Mouse (Mus musculus) adrenal gland, postnatal 14 days (tissue): ENCODE measurements around the gene Rapsn. TPM values are rescaled to one million over a fixed set of nuclear protein-coding genes. Genes with fewer than 3 reads are reported as not detected.
A peak's percentile ranks its signal among the peaks of the same experiment; 100 is the strongest.

ENCODE experiments used
- DNase-seq: peaks from one replicate; pipeline ENCODE4 v3.0.0; 2021; ENCODE audit warnings: mixed read lengths
- total RNA-seq: library from RNA; stranded (reverse); gene quantifications from 2 replicates; pipeline ENCODE4 v1.2.3, GENCODE M21; 2021

Rapsn gene
- total RNA-seq, 1 experiment from 2014 or later: 1.4 TPM

DNA sequence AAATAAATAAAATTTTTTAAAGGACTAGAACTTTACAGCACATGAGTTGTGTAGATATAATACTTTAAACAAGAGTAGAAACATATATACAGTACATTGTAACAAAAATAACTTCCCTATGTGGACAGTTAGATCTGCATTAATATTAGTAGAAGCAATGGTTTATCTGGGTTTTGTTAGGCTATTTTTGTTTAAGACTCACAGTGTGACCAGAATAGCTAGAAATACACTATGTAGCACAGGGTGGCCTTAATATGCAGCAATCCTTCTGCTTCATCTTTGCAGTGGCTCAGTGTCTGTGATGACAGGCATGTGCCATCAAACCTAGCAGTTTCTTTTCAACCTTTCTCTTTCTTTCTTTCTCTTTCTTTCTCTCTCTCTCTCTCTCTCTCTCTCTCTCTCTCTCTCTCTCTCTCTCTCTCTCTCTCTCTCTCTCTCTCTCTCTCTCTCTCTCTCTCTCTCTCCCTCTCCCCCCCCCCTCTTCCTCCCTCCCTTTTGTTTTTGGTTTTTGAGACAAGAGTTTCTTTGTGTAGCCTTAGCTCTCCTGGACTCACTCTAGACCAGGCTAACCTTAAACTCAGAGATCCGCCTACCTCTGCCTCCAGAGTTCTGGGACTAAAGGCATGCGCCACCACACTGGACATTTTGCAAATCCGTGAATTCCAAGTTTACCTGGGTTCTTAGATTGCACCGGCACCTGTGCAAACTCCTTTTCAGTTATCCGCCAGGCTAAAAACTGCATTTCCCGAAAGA is 17.9 kb downstream of the Rapsn start:
- no peak for DNase-seq

DNA sequence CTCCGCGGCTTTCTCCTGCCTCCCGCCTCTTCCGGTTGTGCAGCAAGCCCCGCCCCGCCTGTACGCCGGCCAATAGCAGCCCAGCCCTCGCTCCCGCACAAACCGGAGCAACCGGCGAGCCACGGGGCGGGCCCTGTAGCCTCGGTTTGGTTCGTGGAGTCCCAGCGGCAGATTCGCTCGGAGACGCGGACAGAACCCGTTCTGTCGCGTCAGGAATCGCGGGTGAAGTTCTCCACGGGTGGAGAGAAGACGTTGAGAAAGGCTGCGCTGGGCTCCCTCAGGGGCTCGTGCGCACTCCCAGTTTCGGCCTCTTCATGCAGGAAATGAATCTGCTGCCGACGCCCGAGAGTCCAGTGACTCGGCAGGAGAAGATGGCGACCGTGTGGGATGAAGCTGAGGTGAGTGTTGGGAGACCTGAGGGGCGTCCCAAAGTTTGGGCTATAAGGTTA is 18.5 kb downstream of the Rapsn start, which contains the start of gene Psmc3:
Psmc3 (plus strand) TSS at position 76 of the 449 bp plus-strand sequence.
- DNase-seq: peak; percentile 99

DNA sequence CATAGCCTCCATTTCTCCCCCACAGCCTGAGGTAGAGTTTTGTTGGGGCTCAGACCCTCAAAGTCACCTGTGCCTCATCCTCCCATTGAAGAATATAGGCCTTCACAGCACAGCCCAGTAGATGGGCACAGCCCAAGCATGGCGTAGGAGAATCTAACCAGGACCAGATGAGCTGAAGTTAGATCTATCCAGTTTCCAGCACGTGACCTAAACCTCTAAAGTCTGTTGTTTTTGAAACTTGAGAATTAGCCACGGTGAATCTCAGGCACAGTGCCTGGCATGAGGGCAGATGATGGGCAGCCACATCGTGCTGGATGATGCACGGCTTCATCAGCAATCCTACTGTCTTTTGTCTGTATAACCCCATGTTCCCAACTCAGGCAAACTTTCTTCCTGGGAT is 23.0 kb downstream of the Rapsn start:
- no peak for DNase-seq

DNA sequence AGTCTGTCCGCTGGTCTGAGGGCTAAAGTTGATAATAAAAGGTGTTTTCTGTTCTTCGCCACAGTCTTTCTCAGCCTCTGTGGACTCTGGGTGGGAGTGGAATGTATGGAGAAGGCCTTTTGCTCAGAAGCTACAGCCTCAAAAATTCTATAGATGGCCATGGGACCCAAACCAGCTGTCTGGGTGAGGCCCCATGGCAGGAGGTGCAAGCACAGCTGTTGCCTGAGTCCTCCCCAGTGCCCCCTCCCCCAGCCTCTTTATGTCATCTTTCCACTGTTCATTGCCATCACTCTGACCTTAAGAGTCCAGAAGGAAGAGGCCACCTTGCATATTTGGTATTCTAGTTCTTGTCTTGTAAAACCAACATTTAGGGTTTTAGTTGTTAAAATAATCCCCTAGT is 24.0 kb downstream of the Rapsn start:
- no peak for DNase-seq

DNA sequence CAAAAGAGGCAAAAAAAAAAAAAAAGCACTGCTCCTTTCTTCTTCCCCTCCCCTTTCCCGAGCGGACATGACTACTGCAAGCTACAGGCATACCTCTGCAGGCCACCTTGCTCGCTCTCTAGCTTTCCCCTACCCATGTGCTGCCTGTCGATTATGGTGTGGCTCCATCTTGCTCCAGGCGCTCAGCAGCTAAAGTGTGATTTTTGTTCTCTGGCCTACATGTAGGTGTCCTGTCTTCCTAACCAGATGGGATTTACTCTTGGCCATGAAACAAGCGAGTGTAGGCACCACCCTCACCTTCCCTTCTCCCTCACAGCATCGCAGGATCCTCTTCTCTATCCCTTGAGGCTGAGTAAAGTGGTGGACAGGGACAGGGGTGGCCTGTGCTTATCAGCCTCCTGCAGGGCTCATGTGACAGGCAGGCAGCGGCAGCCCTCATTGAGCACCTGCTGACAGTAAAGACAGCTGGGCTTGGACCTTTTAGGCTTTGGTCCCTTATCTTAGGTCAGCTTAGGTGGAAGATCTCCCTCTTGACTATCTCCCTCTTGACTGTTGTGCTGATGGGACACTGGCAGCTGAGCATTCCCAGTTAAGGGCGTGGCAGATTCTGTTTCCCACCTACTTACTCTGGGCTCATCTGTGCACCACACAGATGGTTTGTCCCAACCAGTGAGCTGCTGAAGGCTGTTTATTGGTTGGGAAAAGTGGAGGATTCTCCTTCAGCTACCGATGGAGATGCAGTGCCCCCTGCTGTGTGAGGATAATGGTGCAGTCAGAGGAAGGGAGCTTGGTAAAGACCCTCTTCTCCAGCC is 25.3 kb downstream of the Rapsn start:
- peak; percentile 66 for DNase-seq

DNA sequence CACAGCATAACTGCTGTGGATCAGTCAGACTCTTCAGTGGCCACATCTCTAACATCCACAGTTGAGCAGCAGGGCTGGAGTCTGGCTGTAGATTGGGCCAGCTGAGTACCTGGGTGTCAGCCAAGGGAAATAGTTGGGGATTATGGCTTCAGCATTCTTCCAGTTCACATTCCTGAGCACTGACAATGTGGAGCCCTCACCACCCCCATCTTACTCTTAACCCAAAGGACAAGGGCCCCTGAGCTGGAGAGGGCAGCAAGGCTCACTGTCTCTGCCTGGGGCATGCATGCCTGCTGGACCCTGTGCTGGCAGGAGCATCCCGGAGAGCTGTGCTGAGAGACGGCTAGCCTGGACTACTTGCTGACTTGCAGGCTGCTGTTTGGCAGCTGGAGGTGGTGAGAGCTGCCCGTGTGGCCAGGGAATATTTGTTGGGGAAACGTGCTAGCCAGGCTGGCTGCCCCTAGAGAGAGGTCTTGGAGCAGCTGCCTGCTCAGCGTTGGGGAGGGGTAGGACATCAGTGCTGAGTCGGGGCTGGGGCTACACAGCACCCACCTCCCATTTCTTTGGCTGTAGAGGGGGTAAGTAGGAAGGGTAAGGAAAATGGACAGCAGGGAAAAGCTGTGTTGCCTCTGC is 26.5 kb downstream of the Rapsn start:
- DNase-seq: no peak

DNA sequence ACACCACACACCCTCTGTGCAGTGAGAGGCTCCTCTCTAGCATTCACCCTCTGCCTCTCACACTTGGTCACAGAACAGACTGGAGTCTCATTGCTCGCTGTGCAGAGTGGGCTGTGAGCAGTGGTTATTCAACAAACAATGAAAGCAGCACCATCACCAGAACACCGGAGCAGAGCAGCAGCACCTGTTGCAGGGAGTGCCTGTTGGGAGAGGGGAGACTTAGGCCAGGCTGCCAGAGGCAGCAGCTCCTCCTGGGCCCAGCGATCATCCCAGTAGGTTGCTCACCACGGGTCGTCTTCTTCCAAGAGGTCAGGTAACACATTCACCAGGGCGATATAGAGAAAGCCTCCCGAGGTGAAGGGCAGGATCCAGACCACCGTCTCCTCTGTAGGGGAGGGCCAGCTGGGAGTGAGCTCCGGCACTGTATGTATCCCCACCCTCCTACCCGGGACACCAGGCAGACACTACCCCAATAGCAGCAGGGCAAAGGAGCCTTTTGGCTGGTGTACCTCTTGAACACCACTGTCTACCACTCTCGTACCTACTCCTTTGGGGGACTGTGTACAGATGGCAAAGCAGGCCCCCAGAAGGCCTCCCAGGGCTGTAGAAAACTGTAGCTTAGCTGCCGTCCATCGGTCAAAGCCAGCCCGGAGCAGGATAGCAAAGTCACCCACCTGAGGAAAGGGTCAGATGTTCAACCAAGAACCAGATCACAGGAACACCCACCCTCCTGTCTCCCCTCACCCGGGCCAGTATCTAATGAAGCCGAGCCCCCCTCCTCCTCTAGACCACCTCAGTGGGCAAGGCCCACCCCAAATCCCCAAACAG is 27.6 kb downstream of the Rapsn start:
- DNase-seq: no peak

DNA sequence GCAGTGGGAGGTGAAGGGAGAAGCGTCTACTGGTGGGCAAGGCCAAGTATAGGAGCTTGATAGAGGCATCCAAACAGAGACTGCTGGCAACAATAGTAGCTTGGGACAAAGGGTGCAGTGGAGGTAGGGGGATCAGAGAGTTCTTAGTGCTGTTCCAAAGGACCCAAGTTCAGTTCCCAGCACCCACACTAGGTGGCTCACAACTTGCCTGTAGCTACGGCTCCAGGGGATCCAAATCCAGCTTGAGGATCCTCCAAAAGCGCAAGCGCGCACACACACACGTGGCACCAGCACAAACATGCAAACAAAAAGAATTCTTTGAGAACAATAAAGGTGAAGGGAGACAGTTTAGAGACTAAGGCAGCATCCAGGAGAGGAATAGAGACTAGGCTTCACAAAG is 28.8 kb downstream of the Rapsn start:
- DNase-seq: no peak

DNA sequence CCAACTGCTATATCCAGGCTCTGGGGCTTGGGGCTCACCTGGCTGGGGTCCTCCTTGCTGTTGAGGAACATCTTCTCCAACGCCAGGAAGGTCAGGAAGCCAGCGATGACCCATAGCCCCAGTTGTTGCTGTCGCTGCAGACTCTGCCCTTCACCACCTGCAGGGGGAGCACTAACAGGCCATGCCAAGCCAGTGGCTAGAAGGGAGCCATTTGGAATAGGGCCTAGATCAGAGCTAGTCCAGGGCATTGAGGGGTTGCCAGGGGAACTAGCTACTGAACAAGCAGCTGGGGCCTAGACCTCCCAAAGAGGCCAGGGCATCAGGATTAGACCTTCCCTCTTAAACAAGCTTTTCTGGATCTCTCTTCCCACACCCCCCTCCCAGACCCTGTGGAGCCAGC is 30.1 kb downstream of the Rapsn start:
- DNase-seq: peak; percentile 81

DNA sequence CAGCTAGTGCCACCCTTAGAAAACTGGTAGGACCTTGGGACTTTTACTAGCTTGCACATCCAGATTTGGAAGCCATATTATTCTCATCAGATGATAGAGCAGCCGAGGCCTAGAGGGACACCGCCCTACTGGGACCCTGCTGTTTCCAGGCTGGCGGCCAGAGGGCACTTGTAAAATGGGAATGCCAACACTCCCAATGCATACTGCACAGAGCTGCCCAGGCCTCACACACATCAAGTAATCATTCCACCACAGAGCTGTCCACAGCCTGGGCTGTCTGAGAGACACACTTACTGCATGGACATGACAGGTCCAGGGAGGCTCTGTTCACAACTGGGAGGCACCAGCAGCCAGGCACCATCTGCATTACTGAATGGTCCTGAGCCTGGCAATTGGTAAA is 31.0 kb downstream of the Rapsn start:
- no peak for DNase-seq

DNA sequence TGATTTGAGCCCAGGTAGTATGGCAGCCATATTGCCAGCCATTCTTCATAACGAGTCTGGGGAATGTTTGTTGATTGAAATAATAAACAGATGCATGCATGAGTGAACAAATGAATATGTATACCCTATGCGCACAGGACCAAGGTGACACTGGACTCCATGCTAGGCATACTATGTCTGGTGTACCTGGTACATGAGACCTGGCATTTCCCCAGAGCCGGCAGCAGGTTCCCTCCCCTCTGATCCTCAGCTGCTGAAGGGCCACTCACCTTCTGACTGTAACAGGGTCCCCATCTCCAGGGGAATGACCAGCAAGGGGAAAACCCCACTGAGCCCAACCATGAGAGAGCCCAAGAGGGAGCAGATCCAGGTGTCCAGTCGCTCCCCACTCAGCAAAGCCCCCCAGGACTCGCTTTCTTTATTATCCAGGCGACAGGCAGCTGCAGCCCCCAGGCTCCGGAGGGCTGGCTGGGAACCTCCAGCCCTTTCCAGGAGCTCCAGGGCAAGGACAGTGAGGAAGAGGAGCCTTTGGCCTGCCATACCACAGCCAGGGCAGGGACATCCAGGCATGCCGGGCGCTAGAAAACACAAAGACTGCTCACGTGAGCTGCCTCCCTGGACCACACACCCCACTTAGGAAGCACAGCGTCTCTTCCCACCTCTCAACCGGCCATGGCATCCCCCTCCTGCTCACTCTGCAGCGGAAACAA is 32.9 kb downstream of the Rapsn start:
- DNase-seq: no peak

DNA sequence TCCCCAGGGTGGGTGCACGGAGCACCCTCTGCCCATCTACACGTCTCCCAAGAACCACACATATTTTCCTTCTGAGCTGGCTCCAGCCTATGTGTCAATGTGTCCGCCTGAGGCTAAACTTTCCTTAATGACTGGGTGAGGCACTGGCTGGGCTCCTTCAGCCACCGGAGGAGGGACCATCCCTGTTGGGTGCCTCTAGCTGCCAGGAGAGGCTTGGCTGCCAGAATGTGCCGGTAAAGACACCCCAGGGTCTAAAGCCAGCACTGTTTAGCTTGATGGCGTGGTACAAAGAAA is 33.4 kb downstream of the Rapsn start:
- no peak for DNase-seq

DNA sequence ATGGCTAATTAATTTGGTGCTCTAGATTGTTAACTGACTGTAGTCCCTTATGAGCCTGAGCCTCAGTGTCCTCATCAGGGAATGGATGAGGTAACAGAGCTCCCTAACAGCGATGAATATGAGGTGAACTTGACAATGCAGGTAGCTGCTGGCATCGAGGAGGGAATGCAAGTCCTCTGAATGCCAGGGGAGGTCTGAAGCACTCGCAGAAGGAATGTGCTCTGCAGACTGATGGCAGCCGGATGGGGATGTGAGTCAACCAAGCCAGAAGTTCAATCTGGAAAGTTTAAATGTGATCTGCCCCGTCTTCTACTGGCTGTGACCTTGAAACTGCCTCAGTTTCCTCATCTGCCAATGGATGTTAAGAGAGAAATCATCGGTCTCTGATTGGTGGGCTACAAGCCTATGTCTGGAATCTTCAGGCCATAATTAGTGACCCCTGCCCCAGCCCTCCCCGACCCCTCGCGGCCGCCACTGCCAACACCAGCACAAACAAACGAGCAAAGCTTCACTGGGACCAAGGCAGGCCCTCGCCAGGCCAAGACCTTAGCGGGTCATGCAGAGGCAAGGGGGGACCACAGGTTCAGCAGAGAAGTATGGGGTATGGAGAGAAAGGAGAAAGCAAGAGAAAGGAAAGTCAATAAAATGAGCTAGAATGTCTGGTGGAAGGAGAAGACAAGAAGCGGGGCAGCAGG is 34.0 kb downstream of the Rapsn start:
- peak; percentile 51 for DNase-seq

DNA sequence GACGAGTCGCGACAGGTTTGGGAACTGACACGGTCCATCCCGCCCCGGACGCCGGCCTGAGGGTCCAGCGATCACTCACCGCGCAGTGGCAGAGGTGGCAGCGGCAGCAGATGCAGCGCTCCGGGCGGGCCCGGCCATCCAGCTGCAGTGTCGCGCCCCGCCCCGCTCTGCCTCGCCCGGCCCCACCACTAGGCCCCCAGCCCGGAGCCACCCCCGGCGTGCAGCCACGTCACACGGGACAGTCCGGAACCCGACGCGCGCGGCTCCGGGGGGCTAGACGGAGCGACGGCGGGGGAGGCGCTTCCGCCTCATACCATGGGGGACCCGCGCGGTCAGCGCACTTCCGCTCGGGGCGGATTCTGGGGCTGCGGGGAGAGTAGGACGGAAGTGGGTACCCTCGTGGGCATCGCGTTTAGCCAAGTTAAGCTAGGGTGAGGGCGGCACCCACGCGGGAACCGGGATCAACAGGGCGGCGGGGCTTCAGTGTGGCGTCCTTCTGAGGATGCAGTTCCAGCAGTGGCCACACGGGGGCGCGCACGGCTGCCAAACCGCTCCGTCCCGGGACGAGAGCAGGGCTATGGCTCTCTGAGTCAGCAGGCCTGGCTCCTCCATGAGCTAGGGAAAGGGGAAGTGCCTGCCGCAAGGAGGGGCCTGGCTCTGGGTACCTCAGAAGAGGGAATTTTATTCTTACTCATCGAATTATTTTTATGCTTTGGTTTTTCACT is 34.8 kb downstream of the Rapsn start, which contains the start of gene Slc39a13:
Slc39a13 (minus strand) TSS at position 342 of the 725 bp plus-strand sequence.
- DNase-seq: peak; percentile 98

DNA sequence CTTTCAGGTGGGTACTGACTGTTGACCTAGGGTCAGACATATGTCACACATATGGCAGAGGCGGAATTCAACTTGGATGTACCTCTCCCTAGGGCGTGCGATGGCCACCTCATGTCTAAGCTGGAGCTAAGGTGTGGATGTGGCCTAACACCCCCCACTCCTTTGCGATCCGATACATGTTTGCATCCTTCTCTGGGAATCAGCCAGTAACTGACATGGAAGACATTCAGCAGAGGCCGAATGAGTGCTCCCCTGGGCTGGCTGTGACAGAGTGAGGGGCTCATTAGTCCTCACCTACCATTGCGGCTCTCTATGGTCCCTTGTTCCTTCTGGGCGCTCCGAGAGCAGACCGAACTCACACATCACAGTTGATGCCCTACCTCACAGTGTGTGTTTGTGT is 35.6 kb downstream of the Rapsn start:
- no peak for DNase-seq

DNA sequence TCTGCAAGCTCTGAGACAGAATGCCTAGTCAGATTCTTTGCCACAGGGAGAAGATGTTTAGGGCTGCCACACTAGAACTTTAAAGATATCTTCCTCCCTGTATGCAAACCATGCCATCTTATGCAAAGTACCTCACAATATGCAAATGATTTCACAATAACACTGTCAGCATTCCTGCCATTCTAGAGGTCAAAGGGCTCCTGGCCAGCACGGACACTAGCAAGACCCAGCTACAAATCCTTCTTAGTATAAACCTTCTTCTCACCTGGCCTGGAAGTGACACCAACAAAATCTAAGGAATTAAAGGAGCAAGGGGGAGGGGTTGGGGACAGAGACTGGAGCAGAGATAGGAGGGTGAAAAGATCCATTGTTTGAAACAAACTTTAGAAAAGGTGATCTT is 36.7 kb downstream of the Rapsn start:
- DNase-seq: no peak

DNA sequence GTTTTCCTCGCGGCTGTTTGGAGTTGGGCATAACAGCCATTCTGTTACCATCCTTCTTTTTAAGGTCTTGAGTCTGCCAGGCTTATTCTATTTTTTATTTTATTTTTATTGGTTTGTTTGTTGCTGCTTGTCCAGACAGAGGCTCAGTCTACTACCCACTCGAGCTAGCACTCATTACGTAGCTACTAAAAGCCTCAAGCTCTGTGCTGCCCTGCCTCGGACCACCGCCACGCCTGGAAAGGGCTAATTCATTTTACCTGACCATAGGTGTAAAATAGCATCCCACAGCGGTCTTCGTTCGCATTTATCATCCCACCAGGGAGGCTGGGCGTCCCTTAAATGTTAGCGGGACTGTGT is 42.5 kb downstream of the Rapsn start:
- DNase-seq: no peak

DNA sequence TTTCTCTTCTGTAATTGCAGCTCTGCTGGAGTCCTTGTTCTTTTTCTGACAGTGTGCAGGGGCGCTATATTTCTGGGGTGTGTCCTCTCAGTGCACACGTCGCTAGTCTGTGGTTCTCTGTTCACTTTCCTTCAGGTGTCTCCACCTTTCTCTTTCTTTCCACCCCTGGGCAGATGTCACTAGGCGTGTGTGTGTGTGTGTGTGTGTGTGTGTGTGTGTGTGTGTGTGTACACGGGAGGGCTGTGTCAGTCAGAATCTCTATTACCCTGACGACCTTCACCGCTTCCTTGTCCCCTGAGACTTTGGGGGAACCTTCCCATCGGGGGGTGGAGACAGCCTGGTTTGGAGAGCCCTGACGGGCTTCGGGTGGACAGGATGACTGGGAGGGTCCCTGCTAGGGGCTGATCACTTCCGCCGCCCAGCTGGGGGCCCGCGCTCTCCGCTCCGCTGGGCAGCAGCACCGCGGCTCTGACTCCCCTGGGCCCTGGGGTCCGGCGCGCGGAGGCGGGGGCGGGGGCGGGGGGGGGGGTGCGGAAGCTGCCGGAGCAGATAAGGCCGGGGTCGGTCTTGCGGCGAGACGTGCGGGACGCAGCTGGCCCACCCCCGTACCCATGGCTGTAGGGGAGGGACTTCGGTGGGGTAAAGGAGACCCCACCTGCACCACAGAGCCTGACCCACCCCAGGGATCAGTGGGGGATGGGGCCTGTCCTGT is 43.0 kb downstream of the Rapsn start:
- peak; percentile 39 for DNase-seq

DNA sequence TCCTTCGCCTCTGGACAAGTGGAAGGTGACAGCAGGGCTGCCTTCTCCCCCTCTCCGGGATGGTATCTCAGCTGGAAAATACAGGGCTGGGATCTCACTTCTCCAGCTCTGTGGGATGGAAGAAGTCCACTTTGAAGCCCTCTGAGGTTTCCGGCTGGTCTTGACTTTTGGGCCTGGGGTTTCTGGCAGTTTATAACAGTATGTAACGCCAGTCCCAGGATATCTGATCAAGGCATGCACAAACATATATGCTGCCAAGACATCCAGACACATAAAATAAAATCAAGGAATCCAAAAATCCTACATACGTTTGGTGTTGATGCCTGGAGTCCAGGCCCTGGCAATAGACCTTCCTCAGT is 43.6 kb downstream of the Rapsn start:
- no peak for DNase-seq
